Mouse (Mus musculus) E14TG2a.4 (cell line): ENCODE data around the gene Dapk2.

Experiments
- H3K27me3 ChIP-seq: 2 replicates; pipeline ENCODE4 v1.6.1; 2014; ENCODE audit warnings: low read length, control low read depth; ENCODE audit not compliant: insufficient read depth
- H3K36me3 ChIP-seq: 2 replicates; pipeline ENCODE4 v1.6.1; 2014; ENCODE audit warnings: low read length, control low read depth; ENCODE audit not compliant: insufficient read depth
- H3K4me1 ChIP-seq: replicated peaks from 2 replicates; pipeline ENCODE4 v1.6.1; 2014; ENCODE audit warnings: low read depth, low read length, control low read depth
- H3K4me3 ChIP-seq: replicated peaks from 2 replicates; pipeline ENCODE4 v1.5.1; 2014; ENCODE audit warnings: mild to moderate bottlenecking, low read length
- H3K9me3 ChIP-seq: 2 replicates; pipeline ENCODE4 v1.6.1; 2014; ENCODE audit warnings: low read length, control low read depth
- CTCF ChIP-seq: conservative IDR thresholded peaks from 2 replicates; pipeline ENCODE4 v1.5.1; 2014; ENCODE audit warnings: low read length
- NANOG ChIP-seq: IDR thresholded peaks from 2 replicates; pipeline ENCODE4 v1.6.1; 2014; ENCODE audit warnings: borderline replicate concordance, low read length, mixed read lengths
- POU5F1 ChIP-seq: IDR thresholded peaks from 2 replicates; pipeline ENCODE4 v1.6.1; 2014; ENCODE audit warnings: low read length, borderline replicate concordance

Gene Dapk2

GRCm38 (mm10) chr9:66153594-66153993, 4.4 kb upstream of the Dapk2 start:
- H3K9me3 ChIP-seq, result no peaks in the 10 kb centered on the region

DNA sequence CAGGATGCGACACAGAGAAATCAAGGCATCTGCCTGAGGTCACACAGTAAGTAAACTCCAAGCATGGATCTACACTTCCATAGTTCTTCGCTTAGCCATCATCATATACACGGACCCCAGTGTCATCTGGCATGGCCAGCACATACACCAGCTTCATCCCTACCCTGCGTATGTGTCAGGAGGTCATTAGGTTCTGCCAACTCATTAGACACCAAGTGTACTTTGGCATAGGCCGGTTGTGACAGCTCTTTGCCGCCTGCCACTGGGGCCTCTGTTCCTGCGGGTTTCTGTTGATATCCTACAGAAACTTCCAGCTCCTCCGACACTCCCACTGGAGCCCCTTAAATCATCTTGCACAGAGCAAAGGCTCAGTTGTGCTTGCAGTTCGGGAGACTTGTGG, 4.0 kb upstream of the Dapk2 start:
- TF ChIP-seq NANOG, result no peak
- TF ChIP-seq CTCF, result no peak
- no peak for TF ChIP-seq POU5F1
- Histone ChIP-seq H3K4me1 (peaks cover 29% of the 10 kb centered on the region), H3K27me3 (peaks cover 71% of the 10 kb centered on the region), H3K4me3 (no peak overlapping the region), H3K36me3 (no peaks in the 10 kb centered on the region), H3K9me3 (no peaks in the 10 kb centered on the region)

More at GRCm38 (mm10) chr9:66153594-66153993, 4.4 kb upstream of the Dapk2 start:
- Histone ChIP-seq H3K27me3 (peaks cover 67% of the 10 kb centered on the region), H3K4me3 (no peak overlapping the region), H3K36me3 (no peaks in the 10 kb centered on the region), H3K4me1 (peaks cover 27% of the 10 kb centered on the region)
- TF ChIP-seq NANOG (no peak), POU5F1 (no peak), CTCF (no peak)

GRCm38 (mm10) chr9:66155534-66155933, 2.5 kb upstream of the Dapk2 start:
- Histone ChIP-seq H3K27me3 (peaks cover 77% of the 10 kb centered on the region), H3K36me3 (no peaks in the 10 kb centered on the region), H3K9me3 (no peaks in the 10 kb centered on the region), H3K4me3 (no peak overlapping the region), H3K4me1 (peaks cover 29% of the 10 kb centered on the region)
- TF ChIP-seq POU5F1, result no peak
- no peak for TF ChIP-seq NANOG
- peak; percentile 30; the same call in 1 of the 2 replicates for TF ChIP-seq CTCF

DNA sequence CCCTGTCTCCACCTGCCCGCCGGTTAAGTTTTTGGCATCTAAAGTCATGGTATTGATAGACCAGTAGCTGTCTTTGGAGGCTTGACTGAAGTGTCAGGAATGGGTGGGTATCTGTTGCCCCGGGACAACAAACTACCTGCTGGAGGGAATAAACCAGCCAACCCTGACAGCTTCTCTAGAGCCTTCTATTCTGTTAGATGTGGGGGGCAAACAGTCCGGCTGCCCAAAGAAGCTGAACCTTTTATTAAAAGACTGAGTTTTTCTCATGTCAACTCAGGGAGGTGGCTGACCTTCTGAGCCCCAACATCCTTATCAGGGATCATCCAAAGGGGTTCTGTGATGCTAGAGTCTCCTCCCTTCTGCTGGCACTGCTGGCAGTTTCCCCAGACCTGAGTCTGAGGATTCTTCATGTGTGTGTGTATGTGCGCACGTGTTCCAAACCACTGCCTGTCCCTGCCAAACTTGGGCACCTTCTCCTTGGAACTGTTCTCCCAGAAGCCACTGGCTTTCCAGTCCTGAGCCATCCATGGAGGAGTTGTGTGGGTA, 935 bp downstream of the Dapk2 start:
- Histone ChIP-seq H3K4me3 (no peak overlapping the region; the same call in 1 of the 2 replicates), H3K27me3 (peaks cover 69% of the 10 kb centered on the region), H3K4me1 (peaks cover 9% of the 10 kb centered on the region), H3K9me3 (no peaks in the 10 kb centered on the region), H3K36me3 (no peaks in the 10 kb centered on the region)
- no peak for TF ChIP-seq NANOG
- no peak for TF ChIP-seq CTCF

DNA sequence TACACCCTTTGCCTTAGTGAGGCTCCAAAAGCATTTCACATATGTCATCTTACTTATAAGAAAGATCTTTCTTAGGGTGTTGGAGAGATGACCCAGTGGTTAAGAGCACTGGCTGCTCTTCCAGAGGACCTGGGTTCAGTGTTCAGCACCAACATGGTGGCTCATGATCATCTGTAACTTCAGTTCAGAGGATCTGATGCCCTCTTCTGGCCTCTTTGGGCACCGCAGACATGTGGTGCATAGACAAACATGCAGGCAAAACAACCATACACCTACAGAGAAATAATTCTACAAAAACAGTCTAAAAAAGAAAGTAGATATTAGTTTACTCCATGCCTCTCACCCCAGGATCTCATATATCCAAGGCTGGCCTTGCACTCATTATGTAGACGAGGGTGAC, 2.1 kb downstream of the Dapk2 start:
- H3K27me3 ChIP-seq, result peaks cover 63% of the 10 kb centered on the region
- H3K4me3 ChIP-seq, result no peak overlapping the region
- peak; percentile 42 for TF ChIP-seq CTCF
- no peak for TF ChIP-seq POU5F1
- no peak for TF ChIP-seq NANOG
- no peaks in the 10 kb centered on the region for H3K9me3 ChIP-seq
- H3K36me3 ChIP-seq, result no peaks in the 10 kb centered on the region
- peaks cover 9% of the 10 kb centered on the region for H3K4me1 ChIP-seq

DNA sequence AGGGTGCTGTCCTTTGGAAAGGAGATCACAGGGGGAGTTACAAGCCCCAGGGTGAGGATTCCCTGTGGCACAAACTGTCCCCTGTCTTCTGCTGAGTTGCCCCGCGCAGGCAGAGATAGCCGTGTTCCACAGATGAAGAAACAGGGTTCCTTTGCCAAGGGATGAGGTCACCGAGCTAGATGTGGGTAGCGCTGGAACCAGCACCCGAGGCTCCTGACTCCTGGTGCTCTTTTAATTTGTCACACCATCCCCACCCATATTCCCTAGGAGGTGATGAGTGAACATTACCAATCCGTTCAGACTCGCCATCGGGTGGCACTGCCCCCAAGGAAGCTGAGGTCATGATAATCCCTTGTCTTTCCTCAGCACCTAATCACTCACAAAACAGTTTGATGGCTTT, 5.0 kb downstream of the Dapk2 start:
- Histone ChIP-seq H3K27me3 (peaks cover 53% of the 10 kb centered on the region), H3K9me3 (no peaks in the 10 kb centered on the region), H3K4me1 (peaks cover 9% of the 10 kb centered on the region), H3K36me3 (no peaks in the 10 kb centered on the region), H3K4me3 (no peak overlapping the region)
- TF ChIP-seq POU5F1 (no peak), NANOG (no peak), CTCF (no peak)

DNA sequence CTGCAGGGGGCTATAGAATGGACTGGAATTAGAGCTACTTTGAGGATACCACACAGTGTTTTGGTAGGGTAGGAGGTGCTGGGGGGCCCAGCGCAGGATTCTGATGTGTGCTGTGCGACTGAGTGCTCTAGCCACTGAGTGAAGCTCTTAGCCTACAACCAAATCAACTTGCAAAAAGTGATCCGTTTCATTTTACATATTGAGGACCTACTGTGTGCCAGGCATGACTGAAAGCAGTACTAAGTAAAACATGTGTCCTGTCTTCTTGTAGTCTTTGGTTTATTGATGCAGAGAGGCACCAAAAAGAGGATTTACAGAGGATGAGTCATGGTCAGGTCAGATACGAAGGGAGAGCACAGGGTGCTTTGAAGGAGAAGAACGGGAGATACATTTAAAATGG, 9.2 kb downstream of the Dapk2 start:
- Histone ChIP-seq H3K27me3 (peaks cover 18% of the 10 kb centered on the region), H3K4me3 (no peak overlapping the region), H3K36me3 (no peaks in the 10 kb centered on the region), H3K9me3 (no peaks in the 10 kb centered on the region), H3K4me1 (peaks cover 11% of the 10 kb centered on the region)
- no peak for TF ChIP-seq CTCF

- H3K4me1 ChIP-seq, result peaks cover 11% of the 10 kb centered on the region
- H3K36me3 ChIP-seq, result no peaks in the 10 kb centered on the region
- no peaks in the 10 kb centered on the region for H3K9me3 ChIP-seq
- TF ChIP-seq CTCF, result no peak
- TF ChIP-seq NANOG, result no peak
- no peak for TF ChIP-seq POU5F1
- no peak overlapping the region for H3K4me3 ChIP-seq
- peaks cover 12% of the 10 kb centered on the region; the same call in 1 of the 2 replicates for H3K27me3 ChIP-seq
Observed at GRCm38 (mm10) chr9:66168233-66168632, 10.2 kb downstream of the Dapk2 start.

DNA sequence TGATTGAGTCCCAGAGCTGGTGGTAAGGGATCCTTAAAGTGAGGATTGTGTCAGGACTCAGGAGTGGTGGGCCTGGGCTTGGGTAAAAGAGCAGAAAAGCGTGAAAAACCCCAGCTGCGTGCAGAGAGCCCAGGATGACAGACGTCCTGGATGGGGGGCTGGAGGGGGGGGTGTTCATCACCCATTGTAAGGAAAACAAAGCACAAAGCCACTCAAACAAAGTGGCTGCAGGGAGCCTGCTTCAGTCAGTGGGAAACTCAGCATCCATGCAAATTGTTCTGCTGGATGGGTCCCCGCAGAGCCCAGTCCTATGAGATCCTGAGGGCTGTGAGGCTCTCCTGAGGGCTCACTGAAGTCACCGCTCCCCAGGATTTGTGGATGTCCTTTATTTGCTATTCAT, 12.5 kb downstream of the Dapk2 start:
- Histone ChIP-seq H3K36me3 (no peaks in the 10 kb centered on the region), H3K27me3 (peaks cover 15% of the 10 kb centered on the region; the same call in 1 of the 2 replicates), H3K4me3 (no peak overlapping the region), H3K4me1 (peaks cover 11% of the 10 kb centered on the region), H3K9me3 (no peaks in the 10 kb centered on the region)
- peak; percentile 21; the same call in 1 of the 2 replicates for TF ChIP-seq NANOG
- no peak for TF ChIP-seq CTCF
